Mouse (Mus musculus) hindbrain, embryonic 14.5 days (tissue): ENCODE results near the gene Tmem60. TPM values are rescaled to one million over a fixed set of nuclear protein-coding genes. Genes with fewer than 3 reads are reported as not detected.

Experiments
- ATAC-seq: fragments of 200-750 bp; cut with Nextera tagmentation; 2 replicates; pipeline ENCODE4 v1.8.0; 2017; ENCODE audit warnings: moderate number of reproducible peaks, mild to moderate bottlenecking, moderate TSS enrichment, moderate library complexity; ENCODE audit not compliant: low FRiP score
- DNase-seq: peaks from one replicate; pipeline ENCODE4 v3.0.0-alpha.2; 2015; ENCODE audit warnings: low spot score
- H3K27ac ChIP-seq: fragments of 300-500 bp; sonication (generic); 2 replicates; pipeline ENCODE4 v1.5.1; 2014; ENCODE audit warnings: mild to moderate bottlenecking, moderate library complexity
- H3K27me3 ChIP-seq: fragments of 300-500 bp; sonication (generic); 2 replicates; pipeline ENCODE4 v1.6.1; 2014; ENCODE audit warnings: mild to moderate bottlenecking, low read length, mixed read lengths; ENCODE audit not compliant: control insufficient read depth, insufficient read depth
- H3K36me3 ChIP-seq: fragments of 300-500 bp; sonication (generic); replicated peaks from 2 replicates; pipeline ENCODE4 v1.6.1; 2014; ENCODE audit not compliant: control insufficient read depth, insufficient read depth
- H3K4me1 ChIP-seq: fragments of 300-500 bp; sonication (generic); replicated peaks from 2 replicates; pipeline ENCODE4 v1.6.1; 2014; ENCODE audit warnings: antibody characterized with exemption, low read length, mixed read lengths; ENCODE audit not compliant: control insufficient read depth, insufficient read depth
- H3K4me2 ChIP-seq: fragments of 300-500 bp; sonication (generic); replicated peaks from 2 replicates; pipeline ENCODE4 v1.6.1; 2014; ENCODE audit warnings: mild to moderate bottlenecking, moderate library complexity
- H3K4me3 ChIP-seq: fragments of 300-500 bp; sonication (generic); replicated peaks from 2 replicates; pipeline ENCODE4 v1.5.1; 2014; ENCODE audit warnings: mild to moderate bottlenecking, low read length
- H3K9ac ChIP-seq: fragments of 300-500 bp; sonication (generic); 2 replicates; pipeline ENCODE4 v1.6.1; 2014
- H3K9me3 ChIP-seq: fragments of 300-500 bp; sonication (generic); 2 replicates; pipeline ENCODE4 v1.6.1; 2016; ENCODE audit warnings: low read length; ENCODE audit not compliant: control insufficient read depth
- WGBS: fragments of 180-500 bp; shearing (Covaris S2); extraction: QIAGEN DNeasy Blood & Tissue Kit; methylation state at CpG from one replicate; pipeline ENCODE4 v1.1.7; 2014; 5-methylcytosine and 5-hydroxymethylcytosine counted together
- polyA plus RNA-seq: library from polyadenylated mRNA; unstranded; fragments of >200 nt; fragmentation: Nextera tagmentation; extraction: Ambion mirVana; gene quantifications from 2 replicates; pipeline ENCODE4 v1.2.1, GENCODE M21; 2014

Gene Tmem60
- polyA plus RNA-seq, 1 experiment from 2014 or later: 73.6 TPM

DNA sequence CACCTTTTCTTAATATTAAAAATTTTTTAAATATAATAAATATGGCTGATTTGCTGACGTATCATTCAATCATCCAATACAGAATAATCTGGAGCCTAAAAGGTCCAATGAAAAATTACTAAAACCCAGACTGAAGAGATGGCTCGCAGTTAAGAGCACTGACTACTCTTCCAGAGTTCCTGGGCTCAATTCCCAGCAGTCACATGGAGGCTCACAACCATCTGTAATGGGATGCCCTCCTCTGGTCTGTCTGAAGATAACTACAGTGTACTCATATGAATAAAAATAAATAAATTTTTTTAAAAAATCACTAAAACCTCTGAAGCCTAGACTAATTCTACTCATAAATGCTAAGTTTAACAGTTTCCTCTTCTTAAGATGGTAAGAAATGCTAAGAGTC lies 20.1 kb upstream of the Tmem60 start:
- Histone ChIP-seq H3K36me3 (no peaks in the 10 kb centered on the region), H3K9me3 (no peaks in the 10 kb centered on the region), H3K4me1 (no peaks in the 10 kb centered on the region), H3K4me3 (no peak overlapping the region), H3K27ac (no peak overlapping the region), H3K9ac (no peak overlapping the region), H3K4me2 (no peak overlapping the region), H3K27me3 (no peaks in the 10 kb centered on the region)
- WGBS: 97% methylated on average over 2 of the region's 2 CpGs
- DNase-seq: no peak
- no peak for ATAC-seq

- Histone ChIP-seq H3K27me3 (no peaks in the 10 kb centered on the region), H3K9me3 (no peaks in the 10 kb centered on the region), H3K4me2 (no peak overlapping the region), H3K4me3 (no peak overlapping the region), H3K36me3 (no peaks in the 10 kb centered on the region), H3K27ac (no peak overlapping the region), H3K9ac (no peak overlapping the region), H3K4me1 (no peaks in the 10 kb centered on the region)
- DNase-seq: no peak
- ATAC-seq: no peak
- 77% methylated on average over 4 of the region's 4 CpGs for WGBS
Measured at GRCm38 (mm10) chr5:20864216-20864969, 17.6 kb upstream of the Tmem60 start.

DNA sequence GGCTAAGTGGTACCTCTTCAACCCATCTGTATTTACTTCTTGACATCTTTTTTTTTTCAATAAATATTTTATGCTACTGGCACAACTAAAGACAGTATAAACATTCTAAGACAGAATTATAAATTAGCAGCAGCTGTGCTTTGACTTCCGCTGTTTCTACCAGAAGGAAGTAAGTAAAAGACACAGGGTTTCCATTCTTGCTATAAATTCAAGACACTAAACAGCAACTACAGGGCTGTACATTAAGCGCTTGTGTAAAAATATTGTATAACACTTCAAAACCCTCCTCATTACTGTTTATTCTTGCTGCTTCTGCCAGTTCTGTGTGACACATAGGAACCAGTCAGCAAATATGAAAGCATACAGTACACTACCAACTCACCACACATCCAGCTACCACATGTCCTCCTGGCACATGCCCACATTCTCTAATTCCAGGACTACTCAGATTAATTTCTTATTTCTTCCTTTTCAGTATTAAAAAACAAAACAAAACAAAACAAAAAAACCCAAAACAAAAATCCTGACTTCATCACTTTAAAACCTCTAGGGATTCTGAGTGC lies 16.7 kb upstream of the Tmem60 start:
- Histone ChIP-seq H3K27ac (no peak overlapping the region), H3K9ac (no peak overlapping the region), H3K4me1 (no peaks in the 10 kb centered on the region), H3K9me3 (no peaks in the 10 kb centered on the region), H3K27me3 (no peaks in the 10 kb centered on the region), H3K4me2 (no peak overlapping the region), H3K4me3 (no peak overlapping the region), H3K36me3 (no peaks in the 10 kb centered on the region)
- 90% methylated on average over 2 of the region's 2 CpGs for WGBS
- ATAC-seq (no peak), DNase-seq (no peak)

GRCm38 (mm10) chr5:20873146-20873545 lies 8.8 kb upstream of the Tmem60 start:
- 86% methylated on average over 1 of the region's 1 CpGs for WGBS
- H3K4me2 ChIP-seq: no peak overlapping the region
- DNase-seq: no peak
- ATAC-seq: no peak
- H3K4me3 ChIP-seq: no peak overlapping the region
- H3K4me1 ChIP-seq: no peaks in the 10 kb centered on the region
- no peak overlapping the region for H3K9ac ChIP-seq
- no peaks in the 10 kb centered on the region for H3K36me3 ChIP-seq
- H3K27me3 ChIP-seq: no peaks in the 10 kb centered on the region
- no peak overlapping the region for H3K27ac ChIP-seq
- H3K9me3 ChIP-seq: no peaks in the 10 kb centered on the region; the same call in 1 of the 2 replicates

- ATAC-seq (no peak), DNase-seq (no peak)
- no peaks in the 10 kb centered on the region for H3K36me3 ChIP-seq
Measured at GRCm38 (mm10) chr5:20876934-20877426, 5.0 kb upstream of the Tmem60 start.

DNA sequence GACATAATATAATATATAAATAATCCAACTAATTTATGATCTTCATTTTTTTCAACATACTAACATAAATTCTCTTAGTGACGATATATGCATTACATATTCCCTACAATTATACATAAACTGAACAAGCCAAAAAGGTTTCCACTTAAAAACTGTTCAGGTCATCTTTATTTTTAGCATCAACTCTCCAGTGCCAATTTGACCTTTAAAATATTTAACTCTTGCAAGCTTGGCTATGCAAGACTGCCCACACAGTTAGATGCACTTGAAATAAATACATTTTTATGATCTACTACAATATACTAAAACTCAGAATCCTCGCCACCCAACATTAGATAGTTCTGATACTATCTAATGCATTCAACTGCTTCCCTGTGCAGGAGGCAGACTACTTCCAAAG lies 1.6 kb upstream of the Tmem60 start:
- Histone ChIP-seq H3K27me3 (no peaks in the 10 kb centered on the region), H3K9ac (peak overlapping the region; percentile 85), H3K4me1 (peaks cover 22% of the 10 kb centered on the region), H3K9me3 (no peaks in the 10 kb centered on the region), H3K36me3 (no peaks in the 10 kb centered on the region), H3K4me3 (peak overlapping the region; percentile 76), H3K27ac (no peak overlapping the region), H3K4me2 (peak overlapping the region; percentile 62)
- DNase-seq (no peak), ATAC-seq (no peak)
- 78% methylated on average over 2 of the region's 2 CpGs for WGBS

More at GRCm38 (mm10) chr5:20876934-20877426, 5.0 kb upstream of the Tmem60 start:
- Histone ChIP-seq H3K4me2 (no peak overlapping the region), H3K27ac (no peak overlapping the region), H3K4me1 (peaks cover 8% of the 10 kb centered on the region), H3K9me3 (no peaks in the 10 kb centered on the region), H3K4me3 (no peak overlapping the region), H3K9ac (no peak overlapping the region), H3K27me3 (no peaks in the 10 kb centered on the region)
- 79% methylated on average over 1 of the region's 1 CpGs for WGBS

GRCm38 (mm10) chr5:20880797-20881775 lies 905 bp upstream of the Tmem60 start:
- ATAC-seq (peak; percentile 13; the same call in 1 of the 2 replicates), DNase-seq (peak; percentile 48)
- H3K4me1 ChIP-seq: peaks cover 22% of the 10 kb centered on the region
- peak overlapping the region; percentile 94 for H3K27ac ChIP-seq
- H3K4me3 ChIP-seq: peak overlapping the region; percentile 76
- WGBS: 3% methylated on average over 25 of the region's 64 CpGs
- no peaks in the 10 kb centered on the region for H3K27me3 ChIP-seq
- H3K9ac ChIP-seq: peak overlapping the region; percentile 85
- no peaks in the 10 kb centered on the region for H3K36me3 ChIP-seq
- no peaks in the 10 kb centered on the region for H3K9me3 ChIP-seq
- peak overlapping the region; percentile 62 for H3K4me2 ChIP-seq

GRCm38 (mm10) chr5:20884036-20884620 lies 2.1 kb downstream of the Tmem60 start:
- H3K9me3 ChIP-seq: no peaks in the 10 kb centered on the region
- H3K9ac ChIP-seq: no peak overlapping the region
- DNase-seq (no peak), ATAC-seq (no peak)
- H3K36me3 ChIP-seq: 0 out of 2 replicates have a peak, but pooled peaks cover 3% of the 10 kb centered on the region
- 78% methylated on average over 4 of the region's 4 CpGs for WGBS
- peaks cover 19% of the 10 kb centered on the region for H3K4me1 ChIP-seq
- H3K27me3 ChIP-seq: no peaks in the 10 kb centered on the region
- H3K4me2 ChIP-seq: peak overlapping the region; percentile 67; the same call in 1 of the 2 replicates
- no peak overlapping the region for H3K27ac ChIP-seq
- H3K4me3 ChIP-seq: no peak overlapping the region
